Mouse (Mus musculus): ENCODE data around the gene P3h2. TPM values are rescaled to one million over a fixed set of nuclear protein-coding genes. Genes with fewer than 3 reads are reported as not detected.

The P3h2 gene
- total RNA-seq, 2 experiments from 2014 or later = 3.6 to 3.8 TPM

DNA sequence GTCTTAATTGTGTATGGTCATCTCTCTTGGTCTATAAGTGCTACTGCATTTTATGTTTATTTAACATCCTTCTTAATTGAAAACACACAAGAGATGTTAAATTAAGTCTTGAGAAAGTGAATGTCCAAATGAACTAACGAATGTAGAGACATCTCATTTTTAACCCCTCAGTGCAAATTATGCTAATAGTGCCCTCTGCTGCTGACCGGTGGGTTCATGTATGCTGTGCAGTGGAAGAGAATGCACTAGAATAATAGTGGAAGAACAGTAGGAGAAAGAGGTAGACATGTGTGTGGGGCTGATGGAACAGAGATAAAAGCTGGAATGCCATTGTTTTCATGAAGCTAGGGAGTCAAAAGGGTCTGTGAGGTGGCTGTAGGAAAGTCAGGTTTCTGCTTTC lies 153.6 kb downstream of the P3h2 start:
- DNase-seq (ENCODE audit: low spot score in 2 of 2) = no peak
- intact Hi-C loops (cut with DNase I) = loop anchor here (5.0 kb wide), 1 partner anchor 575 kb away; no protein-coding TSS in a partner anchor

DNA sequence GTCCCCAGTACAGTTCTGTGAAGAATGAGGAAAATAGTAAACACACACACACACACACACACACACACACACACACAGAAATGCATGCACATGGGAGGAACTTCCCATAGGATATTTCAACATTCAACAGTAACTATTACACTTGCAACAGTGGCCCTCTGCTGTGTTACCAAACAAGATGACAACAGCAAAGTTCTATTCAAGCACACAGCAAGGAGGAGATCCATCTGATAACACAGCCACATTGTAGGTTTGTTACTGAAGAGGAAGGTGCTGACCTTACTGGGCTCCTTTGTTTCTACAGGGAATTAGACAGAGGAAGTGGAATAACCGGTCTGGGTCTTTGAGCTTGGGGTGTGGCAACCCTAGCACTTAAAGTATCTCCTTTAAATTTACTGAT lies 157.5 kb downstream of the P3h2 start:
- no peak for DNase-seq (ENCODE audit: low spot score in 2 of 2)
- intact Hi-C loops (cut with DNase I) = no loop called here

DNA sequence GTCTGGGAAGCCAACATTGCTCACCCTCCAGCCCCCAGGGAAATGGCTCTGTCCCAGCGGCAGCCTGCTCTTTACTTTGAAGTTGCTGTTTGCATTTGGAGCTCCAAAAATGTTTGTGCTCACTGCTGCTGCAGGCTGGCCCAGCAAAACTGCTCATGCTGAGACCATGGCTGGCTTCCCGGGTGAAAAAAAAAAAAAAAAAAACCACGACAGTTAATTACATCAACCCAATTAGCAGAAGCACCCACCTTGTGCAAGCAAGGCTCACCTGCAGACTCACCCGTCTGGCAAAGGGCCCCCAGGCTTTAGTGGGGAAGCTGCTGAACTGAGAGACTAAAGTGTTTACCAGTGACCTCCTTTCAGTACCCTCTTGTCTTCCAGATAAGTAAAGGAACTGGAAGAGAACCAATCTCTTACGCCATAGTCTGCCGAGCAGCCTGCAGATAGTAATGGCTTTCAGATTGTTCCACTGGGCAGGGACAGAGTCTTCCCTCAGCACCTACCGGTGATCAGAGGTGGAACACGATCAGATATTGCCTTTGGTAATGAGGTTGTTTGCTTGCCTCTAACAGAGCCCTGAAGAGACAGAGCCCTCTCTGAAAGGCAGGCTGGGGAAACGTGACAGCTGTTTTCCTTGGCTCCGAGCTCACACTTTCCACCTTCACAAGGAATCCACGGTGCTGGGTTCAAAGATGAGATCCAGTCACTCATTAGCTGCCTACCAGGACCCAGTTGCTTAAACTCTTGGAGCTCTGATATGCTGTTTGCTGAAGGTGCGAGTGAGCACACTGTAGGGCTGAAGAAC lies 160.2 kb downstream of the P3h2 start:
- intact Hi-C loops (cut with DNase I) = no loop called here
- DNase-seq (ENCODE audit: low spot score in 2 of 2) = no peak

DNA sequence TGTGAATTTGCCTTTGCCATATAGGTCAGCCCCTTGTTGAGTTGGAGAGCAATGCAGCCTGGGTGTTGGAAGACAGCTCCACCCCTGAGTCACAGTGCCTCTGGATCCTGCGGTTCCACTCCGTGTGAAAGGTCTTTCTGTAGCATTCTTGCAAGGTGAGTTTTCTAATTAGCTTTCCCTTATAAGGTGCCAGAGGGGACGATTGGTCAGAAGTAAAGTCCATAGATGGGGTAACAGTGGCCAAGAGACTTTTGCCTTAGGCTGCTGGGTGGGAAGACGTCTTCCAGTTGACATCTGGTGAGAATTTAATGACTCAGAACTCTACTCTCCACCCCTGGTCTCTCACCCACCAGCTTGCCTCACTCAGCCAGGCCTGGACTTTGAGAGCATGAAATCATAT lies 163.3 kb downstream of the P3h2 start:
- intact Hi-C loops (cut with DNase I) = no loop called here
- DNase-seq (ENCODE audit: low spot score in 2 of 2) = no peak

DNA sequence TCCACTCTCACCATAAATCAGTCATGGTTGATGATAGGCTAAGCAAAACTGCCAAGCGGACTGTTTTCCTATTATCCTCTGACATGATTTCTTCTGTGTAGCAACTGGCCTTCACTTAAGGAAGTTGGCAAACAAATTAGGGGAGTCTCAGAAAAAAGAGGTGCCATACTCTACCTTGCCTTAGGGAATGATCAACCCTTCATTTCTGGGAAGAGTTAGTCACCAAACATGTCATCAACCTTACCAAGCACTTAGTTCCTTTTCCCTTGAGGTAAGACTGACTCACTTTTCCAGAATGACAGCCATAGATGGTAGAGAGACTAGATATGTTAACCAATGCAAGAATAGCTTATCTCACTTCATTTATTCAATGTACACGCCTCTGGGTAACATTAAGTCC lies 171.4 kb downstream of the P3h2 start:
- intact Hi-C loops (cut with DNase I) = no loop called here
- DNase-seq (ENCODE audit: low spot score in 2 of 2) = no peak

DNA sequence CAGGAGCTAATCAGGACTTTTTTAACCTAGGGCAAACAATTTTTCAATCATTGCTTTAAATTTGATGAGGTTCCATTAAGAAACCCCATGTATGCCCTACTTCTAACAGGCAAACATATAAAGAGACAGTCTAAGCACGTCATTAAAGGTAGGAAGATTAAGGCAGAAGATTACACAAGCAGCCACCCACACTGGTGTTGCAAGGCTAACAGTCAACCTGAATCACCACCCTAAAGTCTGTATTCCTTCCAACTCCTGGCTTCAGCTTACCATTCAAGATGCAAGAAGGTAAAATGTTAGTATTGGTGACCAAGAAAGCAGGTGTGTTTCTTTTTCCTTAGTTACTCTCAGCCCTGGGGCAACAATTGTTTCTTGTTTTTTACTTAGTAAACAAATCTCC lies 193.4 kb downstream of the P3h2 start:
- intact Hi-C loops (cut with DNase I) = no loop called here
- no peak for DNase-seq (ENCODE audit: low spot score in 2 of 2)
